In the genomic region with DNA sequence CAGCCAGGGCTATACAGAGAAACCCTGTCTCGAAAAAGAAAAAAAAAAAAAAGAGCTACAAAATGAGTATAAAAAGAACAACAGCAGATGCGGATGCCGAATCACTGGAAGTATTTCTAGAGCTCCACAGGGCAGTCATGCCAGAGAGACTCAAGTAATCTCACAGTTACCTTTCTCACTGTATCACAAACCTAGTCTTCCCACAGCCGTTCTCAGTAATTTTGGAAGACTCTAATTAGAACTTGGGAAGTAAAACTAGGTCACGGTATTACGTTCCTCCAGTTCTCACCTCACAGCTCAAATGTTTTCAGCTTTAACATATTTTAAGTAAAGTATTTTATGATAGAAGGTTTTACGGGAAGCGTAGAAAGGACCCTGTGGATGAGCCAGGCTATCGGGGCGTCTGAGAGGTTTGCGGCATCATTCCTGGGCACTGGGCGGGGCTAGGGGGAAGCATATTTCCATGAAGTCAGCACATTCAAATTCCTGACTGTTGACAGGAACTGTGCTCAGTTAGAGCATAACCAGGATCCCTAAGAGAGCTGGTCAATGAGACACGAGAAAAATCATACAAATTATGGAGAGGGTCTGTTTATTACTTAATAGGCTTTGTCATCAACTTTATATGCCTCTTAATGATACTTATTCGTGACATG, we compare ENCODE assay signal across 26 mouse cellular contexts.
DNase-seq lines count a peak whose midpoint lies in the region; ATAC-seq lines count a peak whose summit lies in the region.
"Had no signal": no experiment of that assay in that cellular context is flagged by ENCODE, and none has a peak within 500 bp of the region (broad histone marks: within the 10 kb centered on the region; RNA-seq: fewer than 3 reads in every experiment).

No protein-coding gene starts in this region.

- DNase-seq in heart, adult 18-20 months: peak; percentile 19 to 44
- DNase-seq in heart, postnatal 25 days (ENCODE audit: low spot score): no peak
- peak; percentile 56 for DNase-seq in right cerebral cortex, adult 18-20 months
- no peak for DNase-seq in right cerebral cortex, adult 2 months (ENCODE audit: low spot score in 2 of 2)
- peak; percentile 40 to 41 for DNase-seq in heart, postnatal 10 days
- DNase-seq: adrenal gland, postnatal 25 days; B cell, adult 2 months; cerebellum, adult 18-20 months; cerebellum, postnatal 10 days; forebrain, postnatal 0 days; kidney, adult 18-20 months; kidney, postnatal 36 days; left cerebral cortex, postnatal 4 days; liver, postnatal 0 days; lung, postnatal 36 days had no signal

- no peak overlapping the region for H3K4me3 ChIP-seq in kidney, embryonic 16.5 days (ENCODE audit: low read length)
- H3K4me3 ChIP-seq: erythroblast, embryonic 14.5 days; forebrain, embryonic 12.5 days; hindbrain, embryonic 15.5 days; kidney, embryonic 15.5 days; layer of hippocampus, adult 2 months; left cerebral cortex, adult 2 months; liver, embryonic 12.5 days had no signal

- intact Hi-C loops in heart, postnatal 25 days (cut with DNase I): no loop called here
- intact Hi-C loops in heart, postnatal 10 days (cut with DNase I): no loop called here

- H3K36me3 ChIP-seq in kidney, embryonic 16.5 days (ENCODE audit: insufficient read depth, low read length): no peaks in the 10 kb centered on the region
- H3K36me3 ChIP-seq: forebrain, embryonic 12.5 days; kidney, embryonic 15.5 days had no signal

- H3K9ac ChIP-seq in kidney, embryonic 16.5 days (replicated peaks; ENCODE audit: low read length): no peak overlapping the region
- H3K9ac ChIP-seq: forebrain, embryonic 12.5 days; forebrain, postnatal 0 days; hindbrain, embryonic 15.5 days; kidney, embryonic 15.5 days; liver, embryonic 12.5 days; liver, postnatal 0 days had no signal

- H3K27ac ChIP-seq in kidney, embryonic 16.5 days (ENCODE audit: low read length): no peak overlapping the region
- H3K27ac ChIP-seq: forebrain, embryonic 12.5 days; hindbrain, embryonic 15.5 days; kidney, embryonic 15.5 days; layer of hippocampus, adult 2 months; left cerebral cortex, adult 2 months; liver, embryonic 12.5 days had no signal

- peaks cover 3% of the 10 kb centered on the region; the same call in 1 of the 2 replicates for H3K4me1 ChIP-seq in kidney, embryonic 16.5 days (ENCODE audit: insufficient read depth, low read length)
- H3K4me1 ChIP-seq: liver, embryonic 12.5 days had no signal

- 88% methylated on average over 14 of the region's 14 CpGs for WGBS in kidney, embryonic 16.5 days

- H3K4me2 ChIP-seq in kidney, embryonic 16.5 days (replicated peaks; ENCODE audit: low read depth, low read length): no peak overlapping the region
- H3K4me2 ChIP-seq: forebrain, embryonic 12.5 days; hindbrain, embryonic 15.5 days; kidney, embryonic 15.5 days; liver, embryonic 12.5 days; midbrain, embryonic 11.5 days had no signal

- no peak for ATAC-seq in kidney, embryonic 16.5 days (ENCODE audit: low FRiP score, low TSS enrichment)
- ATAC-seq: forebrain, postnatal 0 days; inflammation-experienced regulatory T-cells, adult 6 months; liver, embryonic 12.5 days; liver, postnatal 0 days; midbrain, embryonic 16.5 days had no signal

- H3K9me3 ChIP-seq in kidney, embryonic 16.5 days (ENCODE audit: low read length): no peaks in the 10 kb centered on the region
- H3K9me3 ChIP-seq: forebrain, embryonic 12.5 days; hindbrain, embryonic 15.5 days; kidney, embryonic 15.5 days; liver, embryonic 12.5 days had no signal

- no peaks in the 10 kb centered on the region for H3K27me3 ChIP-seq in kidney, embryonic 16.5 days (ENCODE audit: insufficient read depth, low read length)
- H3K27me3 ChIP-seq: forebrain, embryonic 12.5 days; hindbrain, embryonic 15.5 days; kidney, embryonic 15.5 days; liver, embryonic 12.5 days had no signal

Comparison
In these comparisons a context has a peak if more than half of its experiments do, and no peak if none do; other contexts are left out.
1. DNase-seq: peak in heart, adult 18-20 months (2 of 2), right cerebral cortex, adult 18-20 months (single experiment) and heart, postnatal 10 days (2 of 2); none in heart, postnatal 25 days (single experiment) and right cerebral cortex, adult 2 months (0 of 2).